Mouse (Mus musculus): ENCODE results near the gene Fxr2.

DNA sequence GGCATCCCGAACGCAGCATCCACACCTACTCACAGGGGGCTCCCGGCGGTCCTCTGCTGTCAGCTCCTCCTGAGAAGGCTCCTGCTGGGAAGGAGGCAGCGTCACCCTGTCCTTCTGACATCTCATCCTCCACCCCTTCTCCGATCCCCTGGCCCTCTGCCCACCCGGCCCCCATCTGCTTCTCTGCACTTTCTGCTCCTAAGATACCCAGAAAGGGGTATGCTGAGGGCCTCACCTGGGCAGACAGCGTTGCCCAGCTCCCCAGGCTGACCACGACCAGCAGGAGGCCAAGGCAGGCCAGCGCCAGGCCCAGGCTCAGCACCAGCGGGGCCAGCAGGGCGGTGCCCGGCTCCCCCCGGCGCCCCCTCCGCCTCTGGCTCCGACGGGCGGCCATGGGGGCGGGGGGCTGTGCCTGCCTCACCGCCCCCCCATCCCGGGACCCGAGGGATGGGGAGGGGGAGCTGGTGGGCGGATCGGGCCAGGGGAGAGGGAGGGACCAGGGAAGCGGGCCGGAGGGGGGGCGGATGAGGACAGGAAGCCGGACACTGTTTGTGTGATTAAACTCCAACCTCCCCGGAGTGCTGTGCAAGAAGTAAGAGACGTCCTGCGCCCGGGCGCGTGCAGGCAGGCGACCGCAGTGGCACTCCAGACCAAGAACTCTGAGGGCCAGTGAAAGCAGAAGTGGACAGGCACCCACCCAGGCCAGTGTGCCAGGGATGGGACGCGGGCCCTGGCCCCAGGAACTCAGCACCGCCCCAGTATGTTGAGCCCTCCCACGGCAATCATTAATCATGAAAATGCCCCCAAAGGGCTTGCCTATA lies 62.8 kb downstream of the Fxr2 start, which contains the start of the genes Tnfsf12 and Tnfsfm13:
- no peak for TF ChIP-seq CTCF (IDR thresholded peaks at IDR 0.05; ENCODE audit: control insufficient read depth, insufficient read depth, low read length)
- peak; percentile 58; the same call in 1 of the 2 replicates for TF ChIP-seq POLR2A (IDR thresholded peaks at IDR 0.05; ENCODE audit: borderline replicate concordance, control insufficient read depth, low read depth, low read length)
